Mouse (Mus musculus) olfactory bulb, adult 2 months (tissue): ENCODE measurements at regions not wholly inside any gene's neighbourhood (a gene's known extent, or its start where the extent isn't known, plus 50 kb on each side); places are given as distances from the start of the nearest gene placed in this dataset.

Experiments
- CTCF ChIP-seq: fragments of 200-500 bp; IDR thresholded peaks from 2 replicates; pipeline ENCODE4 v1.5.1; 2012; ENCODE audit warnings: low read depth, mild to moderate bottlenecking, low read length, moderate library complexity; ENCODE audit not compliant: insufficient read depth
- POLR2A ChIP-seq: fragments of 200-500 bp; IDR thresholded peaks from 2 replicates; pipeline ENCODE4 v1.6.1; 2012; ENCODE audit warnings: mild to moderate bottlenecking, low read depth, low read length, moderate library complexity; ENCODE audit not compliant: insufficient read depth

DNA sequence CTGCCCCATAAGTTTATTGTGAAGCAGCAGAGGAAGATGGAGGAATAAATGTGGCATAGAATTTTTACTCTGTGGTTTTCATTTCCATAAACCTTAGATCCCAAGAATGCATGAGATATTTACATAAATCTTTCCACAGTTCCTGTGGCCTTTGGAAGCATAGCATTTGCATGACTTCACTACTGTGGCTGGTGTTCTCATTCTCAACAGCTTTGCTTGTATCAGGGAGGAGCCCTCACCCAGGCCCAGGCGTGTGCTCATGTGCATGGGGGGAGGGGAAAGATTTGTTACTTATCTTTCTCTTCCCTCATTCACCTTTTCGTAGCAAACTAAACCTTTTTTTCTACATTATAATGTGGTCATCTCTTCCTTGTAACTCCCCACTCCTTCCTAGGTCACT lies 65.6 kb upstream of the Gm21897 start:
- TF ChIP-seq CTCF (no peak), POLR2A (no peak)
